Mouse (Mus musculus): Measurements from ENCODE around the gene Serping1. TPM values are rescaled to one million over a fixed set of nuclear protein-coding genes. Genes with fewer than 3 reads are reported as not detected.

The Serping1 gene
- polyA plus RNA-seq, 1 experiment from 2014 or later = 11.5 TPM

DNA sequence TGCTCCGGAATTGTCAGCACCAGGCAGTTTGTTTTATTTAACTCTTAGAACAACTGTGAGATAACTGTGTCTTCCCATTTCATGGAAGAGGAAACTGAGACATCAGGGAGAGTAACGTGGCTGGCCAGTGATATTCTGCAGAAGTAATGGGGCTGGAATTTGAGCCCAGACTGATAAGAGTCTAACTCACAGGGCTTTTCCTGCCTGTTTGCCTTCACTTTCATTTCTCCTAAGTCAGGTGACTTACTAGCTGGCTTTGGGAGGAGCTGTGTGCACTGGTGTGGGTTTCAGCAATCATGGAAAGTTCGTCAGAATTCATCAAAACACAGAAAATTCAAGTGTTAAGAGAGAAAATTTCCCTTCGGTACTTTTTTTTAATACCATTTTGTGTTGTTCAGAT lies 25.1 kb upstream of the Serping1 start:
- Histone ChIP-seq H3K9me3 (peaks cover 5% of the 10 kb centered on the region; the same call in 1 of the 2 replicates), H3K36me3 (no peaks in the 10 kb centered on the region), H3K4me1 (replicated peaks) (no peaks in the 10 kb centered on the region), H3K4me2 (no peak overlapping the region), H3K4me3 (replicated peaks) (no peak overlapping the region), H3K9ac (replicated peaks) (no peak overlapping the region), H3K27ac (no peak overlapping the region), H3K27me3 (no peaks in the 10 kb centered on the region)
- 78% methylated on average over 4 of the region's 4 CpGs for WGBS
- ATAC-seq (ENCODE audit: insufficient number of reproducible peaks, insufficient read depth, low FRiP score, low TSS enrichment, low read depth) = no peak

DNA sequence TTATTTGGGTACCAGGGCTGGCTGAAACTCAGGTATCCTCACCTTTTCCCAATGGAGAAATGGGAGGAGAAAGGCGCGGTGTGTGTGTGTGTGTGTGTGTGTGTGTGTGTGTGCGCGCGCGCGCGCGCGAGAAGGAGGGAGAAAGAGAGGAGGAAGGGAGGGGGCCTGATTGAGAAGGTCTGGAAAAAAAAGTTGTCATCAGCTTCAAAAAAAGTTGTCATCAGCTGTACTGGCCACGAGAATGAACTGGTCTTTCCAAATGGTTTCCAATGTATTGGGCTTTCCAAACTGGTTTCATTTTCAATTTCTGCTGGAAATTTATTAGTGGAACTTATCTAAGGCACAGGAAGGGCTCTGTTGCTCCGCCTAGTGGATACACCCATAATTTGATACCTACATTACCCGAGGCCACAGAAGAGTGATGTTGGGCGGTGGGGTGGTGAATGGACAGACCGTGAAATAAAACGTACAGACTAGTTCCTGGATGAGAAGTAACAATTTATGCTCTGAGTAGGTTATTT lies 23.9 kb upstream of the Serping1 start:
- Histone ChIP-seq H3K4me3 (replicated peaks) (peak overlapping the region; percentile 63), H3K27ac (0 out of 2 replicates have a peak overlapping the region, but pooled peaks have one; percentile 41), H3K4me1 (replicated peaks) (no peaks in the 10 kb centered on the region), H3K9me3 (peaks cover 9% of the 10 kb centered on the region; the same call in 1 of the 2 replicates), H3K4me2 (peak overlapping the region; percentile 98), H3K9ac (replicated peaks) (peak overlapping the region; percentile 67), H3K36me3 (no peaks in the 10 kb centered on the region), H3K27me3 (no peaks in the 10 kb centered on the region)
- peak; percentile 45; the same call in 1 of the 2 replicates for ATAC-seq (ENCODE audit: insufficient number of reproducible peaks, insufficient read depth, low FRiP score, low TSS enrichment, low read depth)
- 1% methylated on average over 16 of the region's 16 CpGs for WGBS

DNA sequence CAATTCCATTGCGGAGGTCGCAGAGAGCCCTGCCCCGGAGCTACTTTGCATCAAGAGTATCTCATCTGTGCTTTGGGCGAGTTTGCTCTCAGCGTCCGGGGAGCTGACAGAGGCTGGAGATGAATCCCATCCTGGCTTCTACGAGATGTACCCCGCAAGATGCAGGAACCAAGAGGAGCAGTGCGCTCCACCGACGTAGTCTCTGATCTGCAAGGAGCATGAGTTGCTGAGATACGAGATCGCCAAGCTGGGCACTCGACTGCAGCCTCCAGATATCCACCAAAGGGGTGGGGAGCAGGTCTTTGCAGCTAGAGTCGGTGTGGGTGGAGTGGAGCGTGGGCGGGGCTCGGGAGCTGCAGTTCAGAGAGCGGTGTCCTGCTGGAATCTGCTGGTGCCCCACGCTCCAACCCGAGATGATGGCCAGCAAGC lies 23.3 kb upstream of the Serping1 start, which contains the start of gene Ube2l6:
TSS of gene Ube2l6 (plus strand) at position 336 of the 429 bp plus-strand sequence.
- no peaks in the 10 kb centered on the region for H3K27me3 ChIP-seq
- 0 out of 2 replicates have a peak within 1 kb of the TSS, but pooled peaks have one; percentile 41 for H3K27ac ChIP-seq
- 0% methylated on average over 21 of the region's 21 CpGs for WGBS
- ATAC-seq (ENCODE audit: insufficient number of reproducible peaks, insufficient read depth, low FRiP score, low TSS enrichment, low read depth) = peak; percentile 76
- H3K4me3 ChIP-seq (replicated peaks) = peak within 1 kb of the TSS; percentile 63
- H3K4me2 ChIP-seq = peak within 1 kb of the TSS; percentile 98
- no peaks in the 10 kb centered on the region for H3K4me1 ChIP-seq (replicated peaks)
- H3K9ac ChIP-seq (replicated peaks) = peak within 1 kb of the TSS; percentile 67
- peaks cover 9% of the 10 kb centered on the region; the same call in 1 of the 2 replicates for H3K9me3 ChIP-seq
- no peaks in the 10 kb centered on the region for H3K36me3 ChIP-seq

DNA sequence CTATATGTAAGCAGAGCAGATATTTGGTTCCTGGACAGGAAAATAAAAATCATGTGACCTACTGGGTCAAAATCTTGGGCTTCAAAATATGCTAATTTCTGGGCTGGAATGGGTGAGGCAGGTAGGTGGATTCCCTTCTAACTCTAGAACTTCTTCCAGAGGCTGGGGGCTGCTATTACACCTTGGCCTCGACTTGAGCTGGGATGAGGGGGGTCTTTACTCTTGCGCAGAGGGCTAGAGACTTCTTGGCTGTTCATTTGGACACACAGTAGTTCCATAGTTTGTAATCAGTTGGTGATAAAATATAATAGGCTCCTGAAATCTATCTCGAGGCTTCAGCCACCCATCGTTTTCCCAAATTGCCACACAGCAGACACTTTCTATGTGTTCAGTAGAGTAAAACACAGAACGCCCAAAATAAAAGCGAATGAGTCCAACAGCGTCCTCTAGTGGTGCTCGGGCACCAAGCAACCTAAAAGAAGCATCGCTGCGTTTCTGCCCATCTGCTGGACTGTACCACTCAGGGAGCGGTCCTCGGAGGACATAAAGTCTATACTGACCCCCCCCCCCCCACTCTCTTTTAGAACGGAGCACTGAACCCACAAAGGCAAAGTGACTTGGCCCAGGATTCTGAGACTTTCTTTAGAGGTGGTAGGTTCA lies 22.7 kb upstream of the Serping1 start:
- H3K9ac ChIP-seq (replicated peaks) = peak overlapping the region; percentile 67
- H3K4me1 ChIP-seq (replicated peaks) = no peaks in the 10 kb centered on the region
- H3K4me3 ChIP-seq (replicated peaks) = peak overlapping the region; percentile 63
- H3K9me3 ChIP-seq = peaks cover 9% of the 10 kb centered on the region; the same call in 1 of the 2 replicates
- ATAC-seq (ENCODE audit: insufficient number of reproducible peaks, insufficient read depth, low FRiP score, low TSS enrichment, low read depth) = peak; percentile 39; the same call in 1 of the 2 replicates
- WGBS = 10% methylated on average over 13 of the region's 13 CpGs
- peak overlapping the region; percentile 98 for H3K4me2 ChIP-seq
- H3K36me3 ChIP-seq = no peaks in the 10 kb centered on the region
- H3K27me3 ChIP-seq = no peaks in the 10 kb centered on the region
- 0 out of 2 replicates have a peak overlapping the region, but pooled peaks have one; percentile 14 for H3K27ac ChIP-seq

- ATAC-seq (ENCODE audit: insufficient number of reproducible peaks, insufficient read depth, low FRiP score, low TSS enrichment, low read depth) = no peak
- WGBS = 88% methylated on average over 3 of the region's 3 CpGs
- H3K27ac ChIP-seq = no peak overlapping the region
These were observed 18.6 kb upstream of the Serping1 start for GRCm38 (mm10) chr2:84793871-84794270.

GRCm38 (mm10) chr2:84793154-84793553 lies 17.9 kb upstream of the Serping1 start:
- peaks cover 7% of the 10 kb centered on the region; the same call in 1 of the 2 replicates for H3K27me3 ChIP-seq
- H3K27ac ChIP-seq = no peak overlapping the region
- H3K4me3 ChIP-seq (replicated peaks) = no peak overlapping the region
- 83% methylated on average over 3 of the region's 3 CpGs for WGBS
- ATAC-seq (ENCODE audit: insufficient number of reproducible peaks, insufficient read depth, low FRiP score, low TSS enrichment, low read depth) = no peak
- H3K9me3 ChIP-seq = peaks cover 9% of the 10 kb centered on the region; the same call in 1 of the 2 replicates
- H3K36me3 ChIP-seq = no peaks in the 10 kb centered on the region
- H3K9ac ChIP-seq (replicated peaks) = no peak overlapping the region
- no peak overlapping the region for H3K4me2 ChIP-seq
- H3K4me1 ChIP-seq (replicated peaks) = no peaks in the 10 kb centered on the region

More at GRCm38 (mm10) chr2:84793871-84794270, 18.6 kb upstream of the Serping1 start:
- no peak overlapping the region for H3K4me3 ChIP-seq (replicated peaks)
- H3K4me1 ChIP-seq (replicated peaks) = no peaks in the 10 kb centered on the region
- H3K9me3 ChIP-seq = peaks cover 9% of the 10 kb centered on the region; the same call in 1 of the 2 replicates
- no peak overlapping the region for H3K9ac ChIP-seq (replicated peaks)
- H3K36me3 ChIP-seq = no peaks in the 10 kb centered on the region
- H3K4me2 ChIP-seq = no peak overlapping the region
- peaks cover 7% of the 10 kb centered on the region; the same call in 1 of the 2 replicates for H3K27me3 ChIP-seq

DNA sequence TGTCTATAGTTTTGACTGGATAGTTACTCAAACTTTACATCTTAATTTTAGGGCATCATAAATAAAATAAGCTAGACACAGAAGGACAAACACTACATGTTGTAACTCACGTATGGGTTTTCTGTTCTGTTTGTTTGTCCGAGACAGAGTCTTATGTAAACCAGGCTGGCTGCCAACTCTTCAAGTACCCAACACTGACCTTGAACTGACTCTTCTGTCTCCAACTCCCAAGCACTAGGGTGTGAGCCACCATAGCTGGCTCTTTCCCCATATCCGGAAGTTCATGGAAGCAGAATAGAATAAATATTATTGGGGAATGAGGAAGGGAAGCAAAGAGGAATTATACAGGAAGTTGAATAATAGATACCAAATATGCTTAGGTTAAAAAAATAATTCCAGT lies 17.3 kb upstream of the Serping1 start:
- Histone ChIP-seq H3K9ac (replicated peaks) (no peak overlapping the region), H3K4me3 (replicated peaks) (no peak overlapping the region), H3K9me3 (peaks cover 9% of the 10 kb centered on the region; the same call in 1 of the 2 replicates), H3K4me1 (replicated peaks) (no peaks in the 10 kb centered on the region), H3K27ac (no peak overlapping the region), H3K4me2 (no peak overlapping the region), H3K27me3 (peaks cover 7% of the 10 kb centered on the region; the same call in 1 of the 2 replicates), H3K36me3 (no peaks in the 10 kb centered on the region)
- no peak for ATAC-seq (ENCODE audit: insufficient number of reproducible peaks, insufficient read depth, low FRiP score, low TSS enrichment, low read depth)
- WGBS = 88% methylated on average over 3 of the region's 3 CpGs

DNA sequence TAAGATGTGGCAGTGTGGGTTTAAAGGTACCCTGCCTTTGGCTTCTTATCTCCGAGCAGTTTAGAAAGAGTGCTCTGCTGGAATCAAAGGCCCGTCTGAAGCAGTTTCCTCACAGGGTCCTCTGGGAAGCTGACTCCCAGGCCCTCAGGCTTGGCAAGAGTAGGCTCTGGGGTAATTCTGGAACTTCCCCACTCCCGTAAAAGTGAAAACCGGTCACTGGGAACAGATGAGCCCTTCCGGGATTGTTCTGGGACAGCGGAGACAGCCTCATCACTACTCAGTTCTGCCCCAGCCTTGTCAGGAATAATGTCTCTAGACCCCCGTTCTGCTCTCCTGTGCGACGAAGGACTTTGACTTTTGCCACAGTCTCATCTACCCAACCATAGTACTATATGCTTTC lies 15.2 kb upstream of the Serping1 start:
- no peak overlapping the region for H3K4me3 ChIP-seq (replicated peaks)
- peaks cover 7% of the 10 kb centered on the region; the same call in 1 of the 2 replicates for H3K27me3 ChIP-seq
- no peak overlapping the region for H3K9ac ChIP-seq (replicated peaks)
- no peaks in the 10 kb centered on the region for H3K36me3 ChIP-seq
- no peak for ATAC-seq (ENCODE audit: insufficient number of reproducible peaks, insufficient read depth, low FRiP score, low TSS enrichment, low read depth)
- 50% methylated on average over 9 of the region's 9 CpGs for WGBS
- no peaks in the 10 kb centered on the region for H3K4me1 ChIP-seq (replicated peaks)
- peaks cover 5% of the 10 kb centered on the region; the same call in 1 of the 2 replicates for H3K9me3 ChIP-seq
- no peak overlapping the region for H3K27ac ChIP-seq
- no peak overlapping the region for H3K4me2 ChIP-seq

DNA sequence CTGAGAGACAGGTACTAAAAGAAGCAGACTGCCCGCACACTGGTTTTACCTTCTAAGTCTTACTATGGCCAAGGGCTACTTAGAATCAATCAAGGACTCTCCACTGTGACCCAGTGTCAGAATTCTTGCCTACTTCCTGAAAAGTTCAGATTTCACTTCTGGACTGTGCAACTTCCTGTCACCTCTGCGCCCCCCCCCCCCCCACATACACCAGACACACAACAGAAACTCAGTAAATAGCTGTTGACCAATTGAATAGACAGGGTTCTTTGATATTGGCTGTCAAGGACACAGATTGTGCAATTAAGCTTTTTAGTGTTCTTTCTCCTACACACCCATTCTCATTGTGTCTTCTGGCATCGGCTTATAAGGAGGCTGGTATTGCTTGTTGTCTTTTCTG lies 13.1 kb upstream of the Serping1 start:
- Histone ChIP-seq H3K9ac (replicated peaks) (no peak overlapping the region), H3K27me3 (peaks cover 11% of the 10 kb centered on the region; the same call in 1 of the 2 replicates), H3K4me3 (replicated peaks) (no peak overlapping the region), H3K9me3 (no peaks in the 10 kb centered on the region), H3K27ac (no peak overlapping the region), H3K36me3 (no peaks in the 10 kb centered on the region), H3K4me2 (no peak overlapping the region), H3K4me1 (replicated peaks) (no peaks in the 10 kb centered on the region)
- WGBS = 86% methylated on average over 3 of the region's 3 CpGs
- no peak for ATAC-seq (ENCODE audit: insufficient number of reproducible peaks, insufficient read depth, low FRiP score, low TSS enrichment, low read depth)

- H3K27ac ChIP-seq = no peak overlapping the region
- WGBS = 78% methylated on average over 3 of the region's 3 CpGs
- ATAC-seq (ENCODE audit: insufficient number of reproducible peaks, insufficient read depth, low FRiP score, low TSS enrichment, low read depth) = no peak
- no peak overlapping the region for H3K4me2 ChIP-seq
- H3K4me3 ChIP-seq (replicated peaks) = no peak overlapping the region
- H3K9me3 ChIP-seq = no peaks in the 10 kb centered on the region
- H3K27me3 ChIP-seq = peaks cover 5% of the 10 kb centered on the region; the same call in 1 of the 2 replicates
- no peaks in the 10 kb centered on the region for H3K36me3 ChIP-seq
- H3K4me1 ChIP-seq (replicated peaks) = no peaks in the 10 kb centered on the region
- H3K9ac ChIP-seq (replicated peaks) = no peak overlapping the region
These were observed 8.8 kb upstream of the Serping1 start for GRCm38 (mm10) chr2:84783840-84784566.

- no peaks in the 10 kb centered on the region for H3K4me1 ChIP-seq (replicated peaks)
- no peaks in the 10 kb centered on the region for H3K9me3 ChIP-seq
- 58% methylated on average over 1 of the region's 1 CpGs for WGBS
- H3K27me3 ChIP-seq = peaks cover 5% of the 10 kb centered on the region; the same call in 1 of the 2 replicates
- H3K36me3 ChIP-seq = no peaks in the 10 kb centered on the region
- H3K4me2 ChIP-seq = no peak overlapping the region
- H3K9ac ChIP-seq (replicated peaks) = no peak overlapping the region
- no peak overlapping the region for H3K4me3 ChIP-seq (replicated peaks)
- no peak overlapping the region for H3K27ac ChIP-seq
- no peak for ATAC-seq (ENCODE audit: insufficient number of reproducible peaks, insufficient read depth, low FRiP score, low TSS enrichment, low read depth)
These were observed 8.1 kb upstream of the Serping1 start for GRCm38 (mm10) chr2:84783315-84783714.
